Mouse (Mus musculus) small intestine, adult 10 weeks (tissue): ENCODE measurements around the gene Klk8. TPM values are rescaled to one million over a fixed set of nuclear protein-coding genes. Genes with fewer than 3 reads are reported as not detected.

Experiments used
- polyA plus RNA-seq: library from polyadenylated mRNA; stranded (reverse); fragments of 350-450 nt; fragmentation: Illumina TruSeq; extraction: RNeasy Lipid Tissue Mini Kit (QIAGEN cat#74804); gene quantifications from one replicate; pipeline ENCODE4 v1.2.3, GENCODE M21; 2014; ENCODE audit warnings: low replicate concordance

Klk8 gene
- not detected for polyA plus RNA-seq

GRCm38 (mm10) chr7:43797333-43797769 lies at the start of gene Klk8:
Gene Klk8 (plus strand): TSS chr7:43797577.

GRCm38 (mm10) chr7:43768597-43768996 lies 28.8 kb upstream of the Klk8 start, which contains the start of gene Klk12:
Gene Klk12 (plus strand): TSS chr7:43768897.

GRCm38 (mm10) chr7:43774364-43774763 lies 23.0 kb upstream of the Klk8 start, which contains the start of gene Klk11:
Gene Klk11 (plus strand): TSS chr7:43774604.

GRCm38 (mm10) chr7:43780746-43781145 lies 16.6 kb upstream of the Klk8 start, which contains the start of gene Klk10:
Gene Klk10 (plus strand): TSS chr7:43781035.

GRCm38 (mm10) chr7:43791591-43791990 lies 5.8 kb upstream of the Klk8 start, which contains the start of gene Klk9:
Gene Klk9 (plus strand): TSS chr7:43791891.

GRCm38 (mm10) chr7:43810994-43811393 lies 13.6 kb downstream of the Klk8 start, which contains the start of gene Klk7:
Gene Klk7 (plus strand): TSS chr7:43811294.

GRCm38 (mm10) chr7:43824199-43824598 lies 26.8 kb downstream of the Klk8 start, which contains the start of gene Klk6:
Gene Klk6 (plus strand): TSS chr7:43824499.

GRCm38 (mm10) chr7:43841701-43842100 lies 44.3 kb downstream of the Klk8 start, which contains the start of gene Klk5:
Gene Klk5 (plus strand): TSS chr7:43841971.

Other genes starting within 250 kb of the Klk8 start
- gene Zfp658, start 235.3 kb upstream of the Klk8 start, polyA plus RNA-seq, result 0.82 TPM
- 15.8 TPM for gene Zfp719, start 218.0 kb upstream of the Klk8 start, polyA plus RNA-seq
- not detected for gene Zfp819, start 190.4 kb upstream of the Klk8 start, polyA plus RNA-seq
- 22.1 TPM for gene Ceacam18, start 162.9 kb upstream of the Klk8 start, polyA plus RNA-seq
- 0.82 TPM for gene Siglece, start 137.4 kb upstream of the Klk8 start, polyA plus RNA-seq
- gene Ctu1, start 125.6 kb upstream of the Klk8 start, polyA plus RNA-seq, result 0.85 TPM
- gene Klk14, start 107.2 kb upstream of the Klk8 start, polyA plus RNA-seq, result not detected
- not detected for gene Klk13, start 85.0 kb upstream of the Klk8 start, polyA plus RNA-seq
- gene Klk12, start 28.7 kb upstream of the Klk8 start, polyA plus RNA-seq, result not detected
- not detected for gene Klk11, start 23.0 kb upstream of the Klk8 start, polyA plus RNA-seq
- gene Klk10, start 16.5 kb upstream of the Klk8 start, polyA plus RNA-seq, result not detected
- not detected for gene Klk9, start 5.7 kb upstream of the Klk8 start, polyA plus RNA-seq
- not detected for gene Klk7, start 13.7 kb downstream of the Klk8 start, polyA plus RNA-seq
- not detected for gene Klk6, start 26.9 kb downstream of the Klk8 start, polyA plus RNA-seq
- not detected for gene Klk5, start 44.4 kb downstream of the Klk8 start, polyA plus RNA-seq
- gene Klk4, start 83.6 kb downstream of the Klk8 start, polyA plus RNA-seq, result not detected
- gene Klk15, start 136.2 kb downstream of the Klk8 start, polyA plus RNA-seq, result not detected
- gene Klk1b8, start 153.1 kb downstream of the Klk8 start, polyA plus RNA-seq, result not detected
- gene Klk1b1, start 169.2 kb downstream of the Klk8 start, polyA plus RNA-seq, result not detected
- not detected for gene Klk1b9, start 178.5 kb downstream of the Klk8 start, polyA plus RNA-seq
- not detected for gene Klk1b11, start 198.3 kb downstream of the Klk8 start, polyA plus RNA-seq
- gene Klk1b26, start 214.6 kb downstream of the Klk8 start, polyA plus RNA-seq, result not detected